8 mouse cellular contexts compared by ENCODE assay signal in genomic region chr9:54069204-54069603, GRCm38 (mm10). TPM values are rescaled to one million over a fixed set of nuclear protein-coding genes. Genes with fewer than 3 reads are reported as not detected.
DNase-seq lines count a peak whose midpoint lies in the region; ATAC-seq and TF ChIP-seq lines count a peak whose summit lies in the region.

No protein-coding gene starts in this region.

- no peak overlapping the region for H3K27ac ChIP-seq in kidney, postnatal 0 days
- H3K27ac ChIP-seq in forebrain, embryonic 10.5 days: no peak overlapping the region
- H3K27ac ChIP-seq in limb, embryonic 11.5 days (replicated peaks; ENCODE audit: low read depth, low read length): no peak overlapping the region
- H3K27ac ChIP-seq in neural tube, embryonic 13.5 days (replicated peaks): no peak overlapping the region

- ATAC-seq in kidney, postnatal 0 days (replicated peaks; ENCODE audit: low FRiP score, low read depth): no peak
- no peak for ATAC-seq in limb, embryonic 11.5 days (ENCODE audit: insufficient number of reproducible peaks, low FRiP score, low TSS enrichment, low read depth)
- ATAC-seq in neural tube, embryonic 13.5 days (ENCODE audit: low read depth): no peak
- ATAC-seq in CD4-positive, CD25-positive, alpha-beta regulatory T cell, adult 4 months: no peak

- H3K4me3 ChIP-seq in kidney, postnatal 0 days (replicated peaks; ENCODE audit: low read depth, low read length): peak overlapping the region; percentile 52
- peak overlapping the region; percentile 79 for H3K4me3 ChIP-seq in forebrain, embryonic 10.5 days
- peak overlapping the region; percentile 48 for H3K4me3 ChIP-seq in limb, embryonic 11.5 days (ENCODE audit: low read depth, low read length)
- peak overlapping the region; percentile 51 for H3K4me3 ChIP-seq in neural tube, embryonic 13.5 days

- WGBS in kidney, postnatal 0 days: 42% methylated on average over 5 of the region's 5 CpGs
- 54% methylated on average over 5 of the region's 5 CpGs for WGBS in forebrain, embryonic 10.5 days
- WGBS in limb, embryonic 11.5 days: 50% methylated on average over 5 of the region's 5 CpGs
- 55% methylated on average over 5 of the region's 5 CpGs for WGBS in neural tube, embryonic 13.5 days

- no peak for TF ChIP-seq CTCF in kidney, postnatal 0 days (IDR thresholded peaks at IDR 0.05; ENCODE audit: low read depth)

- no peaks in the 10 kb centered on the region for H3K36me3 ChIP-seq in kidney, postnatal 0 days (ENCODE audit: insufficient read depth, low read length)
- H3K36me3 ChIP-seq in forebrain, embryonic 10.5 days (replicated peaks): no peaks in the 10 kb centered on the region
- no peaks in the 10 kb centered on the region for H3K36me3 ChIP-seq in limb, embryonic 11.5 days (ENCODE audit: control insufficient read depth, insufficient read depth, low read length)
- no peaks in the 10 kb centered on the region for H3K36me3 ChIP-seq in neural tube, embryonic 13.5 days

- peak overlapping the region; percentile 97 for H3K4me2 ChIP-seq in kidney, postnatal 0 days (ENCODE audit: low read length)
- peak overlapping the region; percentile 89 for H3K4me2 ChIP-seq in limb, embryonic 11.5 days (ENCODE audit: low read depth, severe bottlenecking)
- peak overlapping the region; percentile 99 for H3K4me2 ChIP-seq in neural tube, embryonic 13.5 days

- H3K9me3 ChIP-seq in kidney, postnatal 0 days (replicated peaks; ENCODE audit: low read length): no peaks in the 10 kb centered on the region
- H3K9me3 ChIP-seq in forebrain, embryonic 10.5 days: no peaks in the 10 kb centered on the region
- H3K9me3 ChIP-seq in limb, embryonic 11.5 days (ENCODE audit: control insufficient read depth, low read length): no peaks in the 10 kb centered on the region
- no peaks in the 10 kb centered on the region for H3K9me3 ChIP-seq in neural tube, embryonic 13.5 days

- no peaks in the 10 kb centered on the region for H3K4me1 ChIP-seq in kidney, postnatal 0 days (replicated peaks; ENCODE audit: insufficient read depth, low read length)
- H3K4me1 ChIP-seq in forebrain, embryonic 10.5 days: peaks cover 20% of the 10 kb centered on the region
- 0 out of 2 replicates have a peak, but pooled peaks cover 5% of the 10 kb centered on the region for H3K4me1 ChIP-seq in limb, embryonic 11.5 days (ENCODE audit: control insufficient read depth, insufficient read depth, low read length)
- H3K4me1 ChIP-seq in neural tube, embryonic 13.5 days (replicated peaks): peaks cover 27% of the 10 kb centered on the region

- H3K9ac ChIP-seq in kidney, postnatal 0 days (ENCODE audit: low read depth, low read length): peak overlapping the region; percentile 55; the same call in 1 of the 2 replicates
- H3K9ac ChIP-seq in limb, embryonic 11.5 days (ENCODE audit: low read length): no peak overlapping the region
- H3K9ac ChIP-seq in neural tube, embryonic 13.5 days: 0 out of 2 replicates have a peak overlapping the region, but pooled peaks have one; percentile 73

- DNase-seq in kidney, postnatal 0 days (ENCODE audit: low spot score): no peak
- DNase-seq in kidney, postnatal 10 days: no peak
- no peak for DNase-seq in forebrain, embryonic 10.5 days (ENCODE audit: extremely low spot score, low spot score)
- DNase-seq in limb, embryonic 11.5 days (ENCODE audit: low spot score): no peak
- no peak for DNase-seq in thymus, postnatal 36 days
- DNase-seq in left cerebral cortex, adult 9 months (ENCODE audit: low spot score in 2 of 2): no peak

- H3K27me3 ChIP-seq in kidney, postnatal 0 days (ENCODE audit: insufficient read depth, low read length): peaks cover 8% of the 10 kb centered on the region; the same call in 1 of the 2 replicates
- H3K27me3 ChIP-seq in forebrain, embryonic 10.5 days (ENCODE audit: poor library complexity, severe bottlenecking): peaks cover 41% of the 10 kb centered on the region
- peaks cover 15% of the 10 kb centered on the region for H3K27me3 ChIP-seq in limb, embryonic 11.5 days (ENCODE audit: control insufficient read depth, insufficient read depth, low read length)
- H3K27me3 ChIP-seq in neural tube, embryonic 13.5 days: peaks cover 46% of the 10 kb centered on the region

RNA-seq across cellular contexts. Expression of gene Tnfaip8l3, which starts 1.0 kb away (rescaled TPM):
- 0.30 and 0.33 TPM in 2 replicates for polyA plus RNA-seq in kidney, postnatal 0 days (2015; fragmentation: Nextera tagmentation; extraction: Ambion mirVana)
- 0.07 and 0.14 TPM in 2 replicates for polyA plus RNA-seq in forebrain, embryonic 10.5 days (2016; fragmentation: Nextera tagmentation; extraction: Ambion mirVana)
- 0.07 and 0.10 TPM in 2 replicates for polyA plus RNA-seq in limb, embryonic 11.5 days (2014; fragmentation: Nextera tagmentation; extraction: Ambion mirVana)
- 0.82 and 1.5 TPM in 2 replicates for polyA plus RNA-seq in neural tube, embryonic 13.5 days (2015; fragmentation: Nextera tagmentation; extraction: Ambion mirVana)
- polyA plus RNA-seq in CD4-positive, CD25-positive, alpha-beta regulatory T cell, adult 4 months (2017; shearing (Covaris generic)): not detected
